ENCODE assay signal across 9 mouse cellular contexts in the genomic region with DNA sequence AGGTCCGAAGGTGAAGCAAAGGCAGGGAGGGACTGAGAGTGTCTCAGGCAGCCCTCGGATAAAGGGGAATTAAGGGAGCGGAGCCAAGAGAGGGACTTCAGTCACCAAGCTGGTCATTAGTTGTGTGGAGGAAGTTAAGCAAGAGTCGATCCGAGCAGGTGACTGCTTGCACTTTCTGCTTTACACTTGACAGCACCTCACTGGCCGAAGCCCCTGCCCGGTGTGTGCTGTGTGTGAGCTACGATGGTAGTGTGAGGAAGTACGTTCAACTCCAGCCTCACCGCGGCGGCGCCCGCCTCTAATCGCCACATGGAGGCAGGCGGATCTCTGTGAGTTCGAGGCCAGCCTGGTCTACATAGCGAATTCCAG. TPM values are rescaled to one million over a fixed set of nuclear protein-coding genes. Genes with fewer than 3 reads are reported as not detected.
DNase-seq lines count a peak whose midpoint lies in the region; ATAC-seq and TF ChIP-seq lines count a peak whose summit lies in the region.
"Had no signal": no experiment of that assay in that cellular context is flagged by ENCODE, and none has a peak within 500 bp of the region (broad histone marks: within the 10 kb centered on the region; RNA-seq: fewer than 3 reads in every experiment).

No protein-coding gene starts in this region.

- H3K4me1 ChIP-seq in heart, embryonic 12.5 days (replicated peaks) = peaks cover 17% of the 10 kb centered on the region
- H3K4me1 ChIP-seq in CH12.LX (ENCODE audit: control insufficient read depth in 1 of 2, insufficient read depth in 2 of 2) = peaks cover 6 to 37% of the 10 kb centered on the region in 2 experiments; a peak in 3 of 4 replicates
- H3K4me1 ChIP-seq in embryonic facial prominence, embryonic 15.5 days = peaks cover 21% of the 10 kb centered on the region
- peaks cover 23% of the 10 kb centered on the region for H3K4me1 ChIP-seq in midbrain, embryonic 16.5 days (ENCODE audit: control insufficient read depth, insufficient read depth, low read length)

- peak overlapping the region; percentile 90 for H3K4me2 ChIP-seq in heart, embryonic 12.5 days
- peak overlapping the region; percentile 52 for H3K4me2 ChIP-seq in CH12.LX (ENCODE audit: insufficient read depth, low read depth, poor library complexity, severe bottlenecking)
- peak overlapping the region; percentile 85 for H3K4me2 ChIP-seq in embryonic facial prominence, embryonic 15.5 days (replicated peaks)
- H3K4me2 ChIP-seq in midbrain, embryonic 16.5 days (ENCODE audit: low read length) = peak overlapping the region; percentile 78

- dilution Hi-C loops in CH12.LX (cut with MboI; ENCODE audit: extremely low pct_ligation_motif_present, extremely low pct_unique_long_range_greater_than_20kb, low sequenced_read_pairs) = no loop called here

- intact Hi-C loops in heart, postnatal 25 days (cut with DNase I) = loop anchor here (2.0 kb wide), 1 partner anchor 45 kb away; no protein-coding TSS in a partner anchor

- H3K27me3 ChIP-seq in heart, embryonic 12.5 days (replicated peaks) = no peaks in the 10 kb centered on the region
- no peaks in the 10 kb centered on the region for H3K27me3 ChIP-seq in CH12.LX (replicated peaks)
- no peaks in the 10 kb centered on the region for H3K27me3 ChIP-seq in embryonic facial prominence, embryonic 15.5 days
- no peaks in the 10 kb centered on the region for H3K27me3 ChIP-seq in midbrain, embryonic 16.5 days (ENCODE audit: control insufficient read depth, insufficient read depth, low read depth, low read length)

- no peak for TF ChIP-seq POLR2A in CH12.LX (IDR thresholded peaks at IDR 0.05; ENCODE audit: low read depth, low read length)

- under 1% methylated on average over 18 of the region's 18 CpGs for WGBS in heart, embryonic 12.5 days
- WGBS in embryonic facial prominence, embryonic 15.5 days = under 1% methylated on average over 18 of the region's 18 CpGs
- under 1% methylated on average over 18 of the region's 18 CpGs for WGBS in midbrain, embryonic 16.5 days

- no peak for TF ChIP-seq RAD21 in CH12.LX (IDR thresholded peaks at IDR 0.05; ENCODE audit: low read depth, low read length)

- no peak for TF ChIP-seq EP300 in CH12.LX (IDR thresholded peaks at IDR 0.05; ENCODE audit: low read length)

- no peak; the same call in 1 of the 2 replicates for ATAC-seq in heart, embryonic 12.5 days (ENCODE audit: insufficient number of reproducible peaks, low FRiP score)
- ATAC-seq in embryonic facial prominence, embryonic 15.5 days (ENCODE audit: insufficient number of reproducible peaks, low FRiP score, low TSS enrichment, low read depth) = peak; percentile 0; the same call in 1 of the 2 replicates
- no peak; the same call in 1 of the 2 replicates for ATAC-seq in midbrain, embryonic 16.5 days

- H3K4me3 ChIP-seq in heart, embryonic 12.5 days = peak overlapping the region; percentile 77
- peak overlapping the region; percentile 56 to 69 (median 67) for H3K4me3 ChIP-seq in CH12.LX (replicated peaks in 1 of 3; ENCODE audit: low read depth in 2 of 3, low read length in 2 of 3, poor library complexity in 1 of 3)
- H3K4me3 ChIP-seq in embryonic facial prominence, embryonic 15.5 days (replicated peaks) = peak overlapping the region; percentile 78
- peak overlapping the region; percentile 80 for H3K4me3 ChIP-seq in midbrain, embryonic 16.5 days (ENCODE audit: low read depth, low read length)

- H3K9ac ChIP-seq in heart, embryonic 12.5 days = peak overlapping the region; percentile 77
- peak overlapping the region; percentile 50 for H3K9ac ChIP-seq in CH12.LX (ENCODE audit: insufficient read depth, low read depth)
- peak overlapping the region; percentile 79 for H3K9ac ChIP-seq in embryonic facial prominence, embryonic 15.5 days
- peak overlapping the region; percentile 84 for H3K9ac ChIP-seq in midbrain, embryonic 16.5 days (ENCODE audit: low read depth, low read length)

- H3K27ac ChIP-seq in heart, embryonic 12.5 days (ENCODE audit: poor library complexity, severe bottlenecking) = peak overlapping the region; percentile 99
- peak overlapping the region; percentile 71 for H3K27ac ChIP-seq in CH12.LX (ENCODE audit: insufficient read depth, low read depth)
- H3K27ac ChIP-seq in embryonic facial prominence, embryonic 15.5 days (replicated peaks) = peak overlapping the region; percentile 100
- H3K27ac ChIP-seq in midbrain, embryonic 16.5 days (ENCODE audit: low read length) = peak overlapping the region; percentile 95

- DNase-seq in heart, postnatal 25 days (ENCODE audit: low spot score) = no peak
- DNase-seq in CH12.LX (ENCODE audit: extremely low read depth) = peak; percentile 81
- peak; percentile 69 for DNase-seq in kidney, postnatal 10 days
- DNase-seq in ovary, postnatal 36 days (ENCODE audit: low spot score) = no peak
- DNase-seq in retina, embryonic 14.5 days (ENCODE audit: low spot score) = no peak

- peaks cover 14% of the 10 kb centered on the region for H3K79me2 ChIP-seq in CH12.LX (replicated peaks; ENCODE audit: control insufficient read depth, extremely low read depth, insufficient read depth, poor library complexity, severe bottlenecking)

- in situ Hi-C loops in CH12.LX (cut with MboI; ENCODE audit: low pct_ligation_motif_present, low pct_unique_long_range_greater_than_20kb, low sequenced_read_pairs) = loop anchor here (5.0 kb wide), 1 partner anchor 37 kb away; no protein-coding TSS in a partner anchor

- H3K36me3 ChIP-seq in heart, embryonic 12.5 days = peaks cover 2% of the 10 kb centered on the region; the same call in 1 of the 2 replicates
- H3K36me3 ChIP-seq in CH12.LX (replicated peaks in 1 of 2; ENCODE audit: control insufficient read depth in 1 of 2, insufficient read depth in 1 of 2, low read length in 1 of 2) = peaks cover 0 to 7% of the 10 kb centered on the region in 2 experiments
- H3K36me3 ChIP-seq in embryonic facial prominence, embryonic 15.5 days = no peaks in the 10 kb centered on the region
- no peaks in the 10 kb centered on the region for H3K36me3 ChIP-seq in midbrain, embryonic 16.5 days (ENCODE audit: control insufficient read depth, insufficient read depth, low read length)

- peak in 1 of 2 experiments; percentile 9; a peak in 1 of 4 replicates for TF ChIP-seq CTCF in CH12.LX (conservative IDR thresholded peaks at IDR 0.05 in 1 of 2, IDR thresholded peaks at IDR 0.05 in 1 of 2; ENCODE audit: low read depth in 2 of 2, low read length in 2 of 2)

- 0 out of 2 replicates have a peak, but pooled peaks cover 3% of the 10 kb centered on the region for H3K9me3 ChIP-seq in heart, embryonic 12.5 days (replicated peaks)
- no peaks in the 10 kb centered on the region for H3K9me3 ChIP-seq in CH12.LX (replicated peaks; ENCODE audit: low read length)
- H3K9me3 ChIP-seq in embryonic facial prominence, embryonic 15.5 days (replicated peaks) = no peaks in the 10 kb centered on the region
- H3K9me3 ChIP-seq in midbrain, embryonic 16.5 days (replicated peaks; ENCODE audit: control insufficient read depth, low read length, poor library complexity, severe bottlenecking) = no peaks in the 10 kb centered on the region

TF ChIP-seq in CH12.LX, 34 proteins besides CTCF, POLR2A, EP300 and RAD21 (continues in another document):
- TF ChIP-seq MAZ (IDR thresholded peaks at IDR 0.05; ENCODE audit: low read depth, low read length) (0 out of 2 replicates have a peak, but pooled peaks have one; percentile 16), IRF4 (IDR thresholded peaks at IDR 0.05; ENCODE audit: low read depth, low read length) (peak; percentile 2; the same call in 1 of the 2 replicates), MAFK (IDR thresholded peaks at IDR 0.05; ENCODE audit: insufficient replicate concordance, low read length) (no peak), JUND (conservative IDR thresholded peaks at IDR 0.05; ENCODE audit: low read depth, low read length) (no peak), NRF1 (IDR thresholded peaks at IDR 0.05; ENCODE audit: low read depth, low read length) (0 out of 2 replicates have a peak, but pooled peaks have one; percentile 4), CHD1 (IDR thresholded peaks at IDR 0.05; ENCODE audit: low read depth, low read length) (0 out of 2 replicates have a peak, but pooled peaks have one; percentile 5), GABPA (IDR thresholded peaks at IDR 0.05; ENCODE audit: insufficient replicate concordance, low read depth, low read length) (no peak), BHLHE40 (IDR thresholded peaks at IDR 0.05; ENCODE audit: low read depth, low read length) (peak; percentile 31; the same call in 1 of the 2 replicates), SIN3A (IDR thresholded peaks at IDR 0.05; ENCODE audit: low read length) (peak; percentile 20), POLR2AphosphoS2 (IDR thresholded peaks at IDR 0.05; ENCODE audit: low read depth, low read length) (no peak), ETS1 (conservative IDR thresholded peaks at IDR 0.05; ENCODE audit: low read depth, low read length) (peak; percentile 30; the same call in 1 of the 2 replicates), UBTF (IDR thresholded peaks at IDR 0.05; ENCODE audit: low read depth, low read length) (0 out of 2 replicates have a peak, but pooled peaks have one; percentile 12), NELFE (IDR thresholded peaks at IDR 0.05; ENCODE audit: low read depth, low read length) (peak; percentile 3; the same call in 1 of the 2 replicates)

RNA-seq across cellular contexts. Expression of a gene that starts 0.4 kb away (rescaled TPM):
- 31.0 and 32.5 TPM in 2 replicates for polyA plus RNA-seq in heart, embryonic 12.5 days (2016; fragmentation: Nextera tagmentation; extraction: Ambion mirVana)
- 10 to 100 TPM; 45.9 to 56.2 TPM for total RNA-seq in heart, postnatal 25 days (2021)
- total RNA-seq in CH12.LX (2012; rRNA removed) = 8.2 and 8.6 TPM in 2 replicates
- total RNA-seq in CH12.LX (2014; rRNA removed) = 4.3 and 6.7 TPM in 2 replicates
- polyA plus RNA-seq in CH12.LX (2012; ENCODE audit: insufficient read length, low read depth) = 30.7 and 31.9 TPM in 2 replicates
- polyA plus RNA-seq in embryonic facial prominence, embryonic 15.5 days (2015; fragmentation: Nextera tagmentation; extraction: Ambion mirVana) = 51.3 and 53.7 TPM in 2 replicates
- polyA plus RNA-seq in midbrain, embryonic 16.5 days (2015; fragmentation: Nextera tagmentation; extraction: Ambion mirVana) = 16.0 TPM in 2 replicates

RNA-seq across cellular contexts. Expression of a gene that starts 0.8 kb away (rescaled TPM):
- polyA plus RNA-seq in heart, embryonic 12.5 days (2016; fragmentation: Nextera tagmentation; extraction: Ambion mirVana) = not detected in 2 replicates
- not detected for total RNA-seq in heart, postnatal 25 days (2021)
- not detected in 2 replicates for total RNA-seq in CH12.LX (2012; rRNA removed)
- total RNA-seq in CH12.LX (2014; rRNA removed) = not detected in 2 replicates
- polyA plus RNA-seq in CH12.LX (2012; ENCODE audit: insufficient read length, low read depth) = not detected in 2 replicates
- polyA plus RNA-seq in embryonic facial prominence, embryonic 15.5 days (2015; fragmentation: Nextera tagmentation; extraction: Ambion mirVana) = 0.56 TPM in 1 of 2 replicates, not detected in the other
- not detected in 2 replicates for polyA plus RNA-seq in midbrain, embryonic 16.5 days (2015; fragmentation: Nextera tagmentation; extraction: Ambion mirVana)
- polyA plus RNA-seq: gonadal fat pad, adult 2 months had no signal

RNA-seq across cellular contexts. Expression of a gene that starts 46.5 kb away (rescaled TPM):
- polyA plus RNA-seq in heart, embryonic 12.5 days (2016; fragmentation: Nextera tagmentation; extraction: Ambion mirVana) = 73.0 and 88.2 TPM in 2 replicates
- total RNA-seq in heart, postnatal 25 days (2021) = 10 to 100 TPM; 38.9 to 50.4 TPM
- 571 and 589 TPM in 2 replicates for total RNA-seq in CH12.LX (2012; rRNA removed)
- total RNA-seq in CH12.LX (2014; rRNA removed) = 281 and 297 TPM in 2 replicates
- 33.9 and 35.0 TPM in 2 replicates for polyA plus RNA-seq in CH12.LX (2012; ENCODE audit: insufficient read length, low read depth)
- 59.0 and 65.5 TPM in 2 replicates for polyA plus RNA-seq in embryonic facial prominence, embryonic 15.5 days (2015; fragmentation: Nextera tagmentation; extraction: Ambion mirVana)
- polyA plus RNA-seq in midbrain, embryonic 16.5 days (2015; fragmentation: Nextera tagmentation; extraction: Ambion mirVana) = 46.9 and 49.8 TPM in 2 replicates

Comparison
In these comparisons a context has a peak if more than half of its experiments do, and no peak if none do; other contexts are left out.
1. DNase-seq: peak in CH12.LX (single experiment) and kidney, postnatal 10 days (single experiment); none in heart, postnatal 25 days (single experiment), ovary, postnatal 36 days (single experiment) and retina, embryonic 14.5 days (single experiment).
2. Peak in every context shown above with its lines, with median percentiles within 50 percentile points of each other: H3K27ac ChIP-seq, H3K4me2 ChIP-seq, H3K4me3 ChIP-seq and H3K9ac ChIP-seq.